Mouse (Mus musculus): ENCODE data around the gene Pecam1.

DNA sequence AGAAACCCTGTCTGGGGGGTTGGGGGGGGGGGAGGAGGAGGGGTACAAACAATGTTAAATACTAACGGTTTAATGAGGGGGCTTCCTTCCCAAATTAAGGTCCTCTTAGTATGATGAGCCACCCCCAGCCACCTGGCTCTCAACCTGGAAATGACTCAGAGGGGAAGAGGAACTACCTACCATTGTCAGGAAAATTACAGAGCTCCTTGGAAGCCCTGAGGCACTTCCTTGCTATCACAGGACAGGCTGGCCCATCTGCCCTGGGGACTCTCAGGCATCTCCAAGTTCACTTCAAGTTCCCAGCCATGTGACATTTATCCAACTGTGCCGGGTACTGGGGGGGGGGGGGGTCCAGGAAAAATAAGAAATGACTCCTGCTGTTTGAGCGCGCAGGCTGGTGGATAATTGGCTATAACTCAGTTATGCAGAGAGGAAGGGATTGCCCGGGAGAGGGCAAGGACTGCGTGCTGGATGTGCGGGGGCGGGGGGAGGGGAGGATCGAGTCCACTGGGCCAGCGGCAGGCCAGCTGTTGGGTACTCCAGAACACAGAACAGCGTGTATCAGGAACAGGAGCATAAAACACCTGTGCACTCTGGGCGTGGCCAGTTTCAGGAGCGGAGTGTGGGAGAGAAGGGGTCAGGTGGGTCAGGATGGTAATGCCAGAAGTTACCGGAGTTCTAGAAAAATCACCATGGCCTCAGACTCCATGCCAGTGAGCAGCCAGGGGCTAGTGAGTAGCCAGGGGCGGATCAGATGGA is 41.0 kb downstream of the Pecam1 start:
- TF ChIP-seq POLR2A (IDR thresholded peaks at IDR 0.05; ENCODE audit: control insufficient read depth, extremely low read depth, insufficient read depth, low read length, poor library complexity) (no peak), CTCF (IDR thresholded peaks at IDR 0.05; ENCODE audit: borderline replicate concordance, control insufficient read depth, extremely low read depth, insufficient read depth, low read length, poor library complexity) (no peak)

All from thymus, adult 2 months (tissue).